Mouse (Mus musculus): ENCODE measurements around the gene Has3.

DNA sequence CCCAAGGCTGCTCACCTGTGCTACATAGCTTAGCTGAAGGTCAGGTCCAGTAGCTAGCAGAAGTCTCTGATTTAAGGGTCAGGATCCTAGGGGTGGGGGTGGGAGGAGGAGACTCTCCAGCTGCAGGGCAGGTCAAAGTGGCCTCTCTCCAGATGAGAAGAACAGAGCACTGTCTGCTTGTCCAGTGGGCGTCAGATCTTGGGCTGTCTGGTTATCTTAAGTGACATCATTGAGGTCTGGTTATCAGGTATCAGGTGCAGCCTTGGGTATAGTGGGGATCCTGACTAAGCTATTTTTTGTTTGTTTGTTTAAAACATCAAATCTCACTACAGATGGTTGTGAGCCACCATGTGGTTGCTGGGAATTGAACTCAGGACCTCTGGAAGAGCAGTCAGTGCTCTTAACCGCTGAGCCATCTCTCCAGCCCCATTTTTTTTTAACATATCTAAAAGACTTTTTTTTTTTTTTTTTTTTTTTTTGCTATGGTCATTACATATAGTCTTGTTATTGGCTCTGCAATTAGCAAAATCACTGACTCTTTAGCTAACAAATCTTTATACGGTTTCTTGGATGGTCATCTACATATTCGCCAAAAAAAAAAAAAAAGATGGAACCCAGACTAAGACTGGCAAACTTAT is 63.6 kb downstream of the Has3 start:
- no peak for TF ChIP-seq CTCF (IDR thresholded peaks at IDR 0.05; ENCODE audit: low read depth, low read length)
- no peak for TF ChIP-seq POLR2AphosphoS5 (IDR thresholded peaks at IDR 0.05; ENCODE audit: insufficient replicate concordance, low read depth, low read length)
- no peak for TF ChIP-seq GATA1 (IDR thresholded peaks at IDR 0.05; ENCODE audit: borderline replicate concordance, low read length)
- no peak for TF ChIP-seq GATA2 (IDR thresholded peaks at IDR 0.05; ENCODE audit: borderline replicate concordance, low read depth, low read length)
- peak; percentile 30 for TF ChIP-seq TAL1 (conservative IDR thresholded peaks at IDR 0.05; ENCODE audit: low read depth, low read length)
